9 mouse cellular contexts compared by ENCODE assay signal in genomic region chr4:136509857-136510256, GRCm38 (mm10). TPM values are rescaled to one million over a fixed set of nuclear protein-coding genes. Genes with fewer than 3 reads are reported as not detected.
DNase-seq lines count a peak whose midpoint lies in the region; ATAC-seq and TF ChIP-seq lines count a peak whose summit lies in the region.
"Had no signal": no experiment of that assay in that cellular context is flagged by ENCODE, and none has a peak within 500 bp of the region (broad histone marks: within the 10 kb centered on the region; RNA-seq: fewer than 3 reads in every experiment).

No protein-coding gene starts in this region.

- no peak overlapping the region for H3K4me3 ChIP-seq in cerebellum, adult 2 months (replicated peaks; ENCODE audit: insufficient read depth, low read depth, low read length)
- no peak overlapping the region for H3K4me3 ChIP-seq in midbrain, postnatal 0 days (ENCODE audit: low read depth, low read length)
- no peak overlapping the region for H3K4me3 ChIP-seq in midbrain, embryonic 16.5 days (ENCODE audit: low read depth, low read length)
- H3K4me3 ChIP-seq in liver, embryonic 14.5 days (ENCODE audit: insufficient read depth in 1 of 2, low read depth in 2 of 2, low read length in 2 of 2) = no peak overlapping the region
- no peak overlapping the region for H3K4me3 ChIP-seq in hindbrain, embryonic 16.5 days (ENCODE audit: low read length)

- H3K4me2 ChIP-seq in midbrain, postnatal 0 days (ENCODE audit: low read depth, low read length, poor library complexity, severe bottlenecking) = no peak overlapping the region
- H3K4me2 ChIP-seq in midbrain, embryonic 16.5 days (ENCODE audit: low read length) = no peak overlapping the region
- no peak overlapping the region for H3K4me2 ChIP-seq in liver, embryonic 14.5 days (ENCODE audit: low read depth)
- H3K4me2 ChIP-seq in hindbrain, embryonic 16.5 days (ENCODE audit: low read length) = no peak overlapping the region

- DNase-seq in cerebellum, adult 2 months = no peak
- no peak for DNase-seq in cerebellum, adult 11 months
- DNase-seq in midbrain, postnatal 0 days (ENCODE audit: low spot score) = no peak
- no peak for DNase-seq in liver, embryonic 14.5 days (ENCODE audit: low read depth in 3 of 3, low spot score in 3 of 3)
- peak; percentile 27 to 39 for DNase-seq in thymus, postnatal 36 days
- no peak for DNase-seq in ovary, postnatal 36 days (ENCODE audit: low spot score)
- DNase-seq: cerebellum, adult 18-20 months had no signal

- WGBS in cerebellum, adult 2 months = 89% methylated on average over 1 of the region's 1 CpGs
- WGBS in midbrain, postnatal 0 days = 87% methylated on average over 1 of the region's 1 CpGs
- 93% methylated on average over 1 of the region's 1 CpGs for WGBS in midbrain, embryonic 16.5 days
- WGBS in liver, embryonic 14.5 days (ENCODE audit: insufficient replicate concordance) = 49% methylated on average over 1 of the region's 1 CpGs
- WGBS in hindbrain, embryonic 16.5 days = 70% methylated on average over 1 of the region's 1 CpGs

- H3K36me3 ChIP-seq in midbrain, postnatal 0 days (ENCODE audit: insufficient read depth, low read length) = no peaks in the 10 kb centered on the region
- no peaks in the 10 kb centered on the region for H3K36me3 ChIP-seq in midbrain, embryonic 16.5 days (ENCODE audit: control insufficient read depth, insufficient read depth, low read length)
- H3K36me3 ChIP-seq in liver, embryonic 14.5 days (replicated peaks; ENCODE audit: control insufficient read depth, insufficient read depth, low read depth) = no peaks in the 10 kb centered on the region
- H3K36me3 ChIP-seq in hindbrain, embryonic 16.5 days (ENCODE audit: control insufficient read depth, insufficient read depth, low read length) = no peaks in the 10 kb centered on the region

- peaks cover 7% of the 10 kb centered on the region for H3K4me1 ChIP-seq in cerebellum, adult 2 months (ENCODE audit: control insufficient read depth, insufficient read depth, low read length)
- H3K4me1 ChIP-seq in midbrain, postnatal 0 days (ENCODE audit: insufficient read depth, low read length) = no peaks in the 10 kb centered on the region
- H3K4me1 ChIP-seq in midbrain, embryonic 16.5 days (ENCODE audit: control insufficient read depth, insufficient read depth, low read length) = no peaks in the 10 kb centered on the region
- peaks cover 3 to 5% of the 10 kb centered on the region in 2 experiments; a peak in 1 of 4 replicates for H3K4me1 ChIP-seq in liver, embryonic 14.5 days (replicated peaks; ENCODE audit: control insufficient read depth in 2 of 2, insufficient read depth in 2 of 2, low read length in 1 of 2)
- peaks cover 3% of the 10 kb centered on the region for H3K4me1 ChIP-seq in hindbrain, embryonic 16.5 days (ENCODE audit: control insufficient read depth, insufficient read depth, low read depth, low read length)

- H3K9ac ChIP-seq in midbrain, postnatal 0 days (replicated peaks; ENCODE audit: low read length, poor library complexity, severe bottlenecking) = no peak overlapping the region
- no peak overlapping the region for H3K9ac ChIP-seq in midbrain, embryonic 16.5 days (ENCODE audit: low read depth, low read length)
- H3K9ac ChIP-seq in liver, embryonic 14.5 days (replicated peaks) = no peak overlapping the region
- H3K9ac ChIP-seq in hindbrain, embryonic 16.5 days (ENCODE audit: low read depth, low read length) = no peak overlapping the region

- peak; percentile 20; the same call in 1 of the 2 replicates for TF ChIP-seq CTCF in cerebellum, adult 2 months (IDR thresholded peaks at IDR 0.05; ENCODE audit: borderline replicate concordance, insufficient read depth, low read depth, low read length)
- TF ChIP-seq CTCF in midbrain, postnatal 0 days (IDR thresholded peaks at IDR 0.05) = peak; percentile 42
- peak; percentile 54; the same call in 1 of the 2 replicates for TF ChIP-seq CTCF in liver, embryonic 14.5 days (IDR thresholded peaks at IDR 0.05; ENCODE audit: low read depth)

- ATAC-seq in midbrain, postnatal 0 days (ENCODE audit: low FRiP score) = no peak
- ATAC-seq in midbrain, embryonic 16.5 days = no peak
- ATAC-seq in liver, embryonic 14.5 days (ENCODE audit: insufficient read depth) = no peak
- no peak for ATAC-seq in hindbrain, embryonic 16.5 days

- no peaks in the 10 kb centered on the region for H3K9me3 ChIP-seq in midbrain, postnatal 0 days (ENCODE audit: low read length)
- H3K9me3 ChIP-seq in midbrain, embryonic 16.5 days (replicated peaks; ENCODE audit: control insufficient read depth, low read length, poor library complexity, severe bottlenecking) = no peaks in the 10 kb centered on the region
- no peaks in the 10 kb centered on the region for H3K9me3 ChIP-seq in liver, embryonic 14.5 days (ENCODE audit: control insufficient read depth, low read length)
- no peaks in the 10 kb centered on the region for H3K9me3 ChIP-seq in hindbrain, embryonic 16.5 days (ENCODE audit: control insufficient read depth, low read length)

- no peak for TF ChIP-seq POLR2A in cerebellum, adult 2 months (IDR thresholded peaks at IDR 0.05; ENCODE audit: borderline replicate concordance, insufficient read depth, low read length)

- no peak for TF ChIP-seq EP300 in liver, embryonic 14.5 days (IDR thresholded peaks at IDR 0.05; ENCODE audit: low read depth)

- no peak overlapping the region for H3K27ac ChIP-seq in cerebellum, adult 2 months (ENCODE audit: insufficient read depth, low read length)
- no peak overlapping the region for H3K27ac ChIP-seq in midbrain, postnatal 0 days (ENCODE audit: low read depth, low read length)
- H3K27ac ChIP-seq in midbrain, embryonic 16.5 days (ENCODE audit: low read length) = no peak overlapping the region
- no peak overlapping the region for H3K27ac ChIP-seq in liver, embryonic 14.5 days
- no peak overlapping the region for H3K27ac ChIP-seq in hindbrain, embryonic 16.5 days (ENCODE audit: low read depth, low read length)

- no peaks in the 10 kb centered on the region for H3K27me3 ChIP-seq in cerebellum, adult 2 months (ENCODE audit: control insufficient read depth, insufficient read depth, low read length)
- H3K27me3 ChIP-seq in midbrain, postnatal 0 days (ENCODE audit: insufficient read depth, low read length) = no peaks in the 10 kb centered on the region
- H3K27me3 ChIP-seq in midbrain, embryonic 16.5 days (ENCODE audit: control insufficient read depth, insufficient read depth, low read depth, low read length) = no peaks in the 10 kb centered on the region
- no peaks in the 10 kb centered on the region for H3K27me3 ChIP-seq in liver, embryonic 14.5 days (ENCODE audit: control insufficient read depth, insufficient read depth, low read length)
- no peaks in the 10 kb centered on the region for H3K27me3 ChIP-seq in hindbrain, embryonic 16.5 days (replicated peaks; ENCODE audit: control insufficient read depth, insufficient read depth, low read length)

RNA-seq across cellular contexts. Expression of gene Luzp1, which starts 40.3 kb away (rescaled TPM):
- polyA plus RNA-seq in cerebellum, adult 2 months (2012; rRNA removed) = 48.0 TPM in 2 replicates
- total RNA-seq in midbrain, postnatal 0 days (2014; rRNA removed) = 15.2 and 17.0 TPM in 2 replicates
- polyA plus RNA-seq in midbrain, postnatal 0 days (2015; fragmentation: Nextera tagmentation; extraction: Ambion mirVana) = 50.6 and 58.0 TPM in 2 replicates
- polyA plus RNA-seq in midbrain, embryonic 16.5 days (2015; fragmentation: Nextera tagmentation; extraction: Ambion mirVana) = 40.8 and 46.7 TPM in 2 replicates
- 1.6 and 1.8 TPM in 2 replicates for polyA plus RNA-seq in liver, embryonic 14.5 days (2012; rRNA removed)
- polyA plus RNA-seq in liver, embryonic 14.5 days (2014; fragmentation: Nextera tagmentation; extraction: Ambion mirVana) = 6.8 and 8.2 TPM in 2 replicates
- polyA plus RNA-seq in hindbrain, embryonic 16.5 days (2015; fragmentation: Nextera tagmentation; extraction: Ambion mirVana) = 55.5 and 63.4 TPM in 2 replicates

RNA-seq across cellular contexts. Expression of gene 6030445D17Rik, which starts 47.8 kb away (rescaled TPM):
- 0.61 and 0.67 TPM in 2 replicates for polyA plus RNA-seq in cerebellum, adult 2 months (2012; rRNA removed)
- total RNA-seq in midbrain, postnatal 0 days (2014; rRNA removed) = 0.19 and 0.27 TPM in 2 replicates
- polyA plus RNA-seq in midbrain, postnatal 0 days (2015; fragmentation: Nextera tagmentation; extraction: Ambion mirVana) = 0.22 and 0.40 TPM in 2 replicates
- 0.14 and 0.20 TPM in 2 replicates for polyA plus RNA-seq in midbrain, embryonic 16.5 days (2015; fragmentation: Nextera tagmentation; extraction: Ambion mirVana)
- polyA plus RNA-seq in liver, embryonic 14.5 days (2012; rRNA removed) = 0.03 and 0.08 TPM in 2 replicates
- polyA plus RNA-seq in liver, embryonic 14.5 days (2014; fragmentation: Nextera tagmentation; extraction: Ambion mirVana) = 0.08 and 0.23 TPM in 2 replicates
- polyA plus RNA-seq in hindbrain, embryonic 16.5 days (2015; fragmentation: Nextera tagmentation; extraction: Ambion mirVana) = 0.11 and 0.43 TPM in 2 replicates

Comparison
In these comparisons a context has a peak if more than half of its experiments do, and no peak if none do; other contexts are left out.
1. DNase-seq: peak in thymus, postnatal 36 days (2 of 2); none in cerebellum, adult 2 months (0 of 2), cerebellum, adult 11 months (single experiment), midbrain, postnatal 0 days (single experiment), liver, embryonic 14.5 days (0 of 3) and ovary, postnatal 36 days (single experiment).
2. Peak in every context shown above with its lines, with median percentiles within 50 percentile points of each other: CTCF ChIP-seq.